Mouse (Mus musculus) lung, postnatal 0 days (tissue): ENCODE measurements at regions not wholly inside any gene's neighbourhood (a gene's known extent, or its start where the extent isn't known, plus 50 kb on each side); places are given as distances from the start of the nearest gene placed in this dataset.

ENCODE experiments used
- CTCF ChIP-seq: IDR thresholded peaks from 2 replicates; pipeline ENCODE4 v1.5.1; 2016; ENCODE audit warnings: antibody characterized with exemption, mild to moderate bottlenecking
- EP300 ChIP-seq: IDR thresholded peaks from 2 replicates; pipeline ENCODE4 v1.6.1; 2016; ENCODE audit warnings: antibody characterized with exemption, mild to moderate bottlenecking, control low read depth

- no peak for TF ChIP-seq CTCF
- no peak for TF ChIP-seq EP300
These were observed 75.3 kb upstream of the Sod3 start for GRCm38 (mm10) chr5:52288319-52288718.
